Mouse (Mus musculus): ENCODE data around the gene Pon1.

- no peak for TF ChIP-seq CTCF (IDR thresholded peaks at IDR 0.05; ENCODE audit: low read depth, low read length)
- no peak for TF ChIP-seq POLR2A (IDR thresholded peaks at IDR 0.05; ENCODE audit: extremely low read depth, insufficient read depth, low read length)
These were observed 58.8 kb downstream of the Pon1 start for GRCm38 (mm10) chr6:5134986-5135385.
